In genomic region chr5:24039423-24039822, GRCm38 (mm10) we compare ENCODE assay signal across 11 mouse cellular contexts. TPM values are rescaled to one million over a fixed set of nuclear protein-coding genes. Genes with fewer than 3 reads are reported as not detected.
DNase-seq lines count a peak whose midpoint lies in the region; ATAC-seq lines count a peak whose summit lies in the region.
"Had no signal": no experiment of that assay in that cellular context is flagged by ENCODE, and none has a peak within 500 bp of the region (broad histone marks: within the 10 kb centered on the region; RNA-seq: fewer than 3 reads in every experiment).

No protein-coding gene starts in this region.

- no peak overlapping the region for H3K27ac ChIP-seq in intestine, embryonic 16.5 days (ENCODE audit: low read length)
- no peak overlapping the region for H3K27ac ChIP-seq in midbrain, embryonic 15.5 days

- H3K9me3 ChIP-seq in intestine, embryonic 16.5 days (ENCODE audit: control insufficient read depth, low read length) = no peaks in the 10 kb centered on the region
- no peaks in the 10 kb centered on the region for H3K9me3 ChIP-seq in midbrain, embryonic 15.5 days

- peak; percentile 74 to 79 for ATAC-seq in hematopoietic stem cell, adult 5-6 weeks (replicated peaks in 1 of 2; ENCODE audit: insufficient read depth in 1 of 2, low FRiP score in 2 of 2, low TSS enrichment in 1 of 2, low read depth in 1 of 2, poor library complexity in 2 of 2, severe bottlenecking in 2 of 2)
- ATAC-seq in intestine, embryonic 16.5 days = no peak
- ATAC-seq in midbrain, embryonic 15.5 days (replicated peaks) = no peak
- ATAC-seq: forebrain, embryonic 14.5 days; Patski had no signal

- peak; percentile 22 for DNase-seq in kidney, adult 11 months
- no peak for DNase-seq in kidney, postnatal 4 days
- peak; percentile 7 to 33 for DNase-seq in CD8-positive naive resting alpha-beta T cell, adult 2 months (ENCODE audit: low read depth in 2 of 2, low spot score in 2 of 2)
- peak; percentile 47 for DNase-seq in naive thymus-derived CD4-positive, alpha-beta T cell, adult 2 months (ENCODE audit: low read depth)
- no peak for DNase-seq in layer of hippocampus, postnatal 36 days
- DNase-seq: cerebellum, adult 11 months had no signal

- H3K36me3 ChIP-seq in intestine, embryonic 16.5 days (ENCODE audit: control insufficient read depth, insufficient read depth, low read length) = no peaks in the 10 kb centered on the region
- H3K36me3 ChIP-seq in midbrain, embryonic 15.5 days (replicated peaks) = no peaks in the 10 kb centered on the region

- WGBS in intestine, embryonic 16.5 days = 79% methylated on average over 5 of the region's 5 CpGs
- WGBS in midbrain, embryonic 15.5 days = 91% methylated on average over 5 of the region's 5 CpGs

- H3K27me3 ChIP-seq in intestine, embryonic 16.5 days (replicated peaks; ENCODE audit: control insufficient read depth, insufficient read depth, low read length) = no peaks in the 10 kb centered on the region
- H3K27me3 ChIP-seq in midbrain, embryonic 15.5 days (replicated peaks) = no peaks in the 10 kb centered on the region
- H3K27me3 ChIP-seq: Patski had no signal

- no peak overlapping the region for H3K9ac ChIP-seq in intestine, embryonic 16.5 days (ENCODE audit: low read depth, low read length)
- H3K9ac ChIP-seq in midbrain, embryonic 15.5 days = no peak overlapping the region

- H3K4me2 ChIP-seq in intestine, embryonic 16.5 days (ENCODE audit: low read depth, low read length) = no peak overlapping the region
- H3K4me2 ChIP-seq in midbrain, embryonic 15.5 days = no peak overlapping the region

- H3K4me3 ChIP-seq in intestine, embryonic 16.5 days (ENCODE audit: low read length) = no peak overlapping the region
- H3K4me3 ChIP-seq in midbrain, embryonic 15.5 days = no peak overlapping the region

- H3K4me1 ChIP-seq in intestine, embryonic 16.5 days (ENCODE audit: control insufficient read depth, insufficient read depth, low read length) = no peaks in the 10 kb centered on the region
- no peaks in the 10 kb centered on the region for H3K4me1 ChIP-seq in midbrain, embryonic 15.5 days

RNA-seq across cellular contexts. Expression of gene Fam126a, which starts 8.9 kb away (rescaled TPM):
- 19.6 and 20.2 TPM in 2 replicates for total RNA-seq in hematopoietic stem cell, adult 5-6 weeks (2017)
- polyA plus RNA-seq in intestine, embryonic 16.5 days (2015; fragmentation: Nextera tagmentation; extraction: Ambion mirVana) = 11.1 and 11.7 TPM in 2 replicates
- polyA plus RNA-seq in midbrain, embryonic 15.5 days (2015; fragmentation: Nextera tagmentation; extraction: Ambion mirVana) = 33.0 and 33.3 TPM in 2 replicates
- total RNA-seq in layer of hippocampus, postnatal 36 days (2021) = 10 to 100 TPM; 28.1 to 28.7 TPM

Comparison
In these comparisons a context has a peak if more than half of its experiments do, and no peak if none do; other contexts are left out.
1. DNase-seq: peak in kidney, adult 11 months (single experiment), CD8-positive naive resting alpha-beta T cell, adult 2 months (2 of 2) and naive thymus-derived CD4-positive, alpha-beta T cell, adult 2 months (single experiment); none in kidney, postnatal 4 days (0 of 2) and layer of hippocampus, postnatal 36 days (0 of 2).
2. ATAC-seq: peak in hematopoietic stem cell, adult 5-6 weeks (2 of 2); none in intestine, embryonic 16.5 days (single experiment) and midbrain, embryonic 15.5 days (single experiment).